Mouse (Mus musculus): Measurements from ENCODE around the gene Mad1l1.
"Not testable (repeated sequence)": the region's sequence is repeated elsewhere in the genome, so short reads cannot be mapped to it uniquely, and the experiment has no call there.

Mad1l1 gene

GRCm38 (mm10) chr5:140321042-140321755 lies at the start of gene Mad1l1, which contains the start of gene Nudt1:
Gene Mad1l1 (minus strand): TSS chr5:140321552.
Gene Nudt1 (plus strand): TSS chr5:140321656.
- peak; percentile 98 for DNase-seq (ENCODE audit: extremely low spot score, low read depth, low spot score)

- no peak for DNase-seq (ENCODE audit: extremely low spot score, low read depth, low spot score)
These were observed 49.3 kb upstream of the Mad1l1 start for GRCm38 (mm10) chr5:140370446-140371254.

- no peak for DNase-seq (ENCODE audit: extremely low spot score, low read depth, low spot score)
These were observed 48.1 kb upstream of the Mad1l1 start for GRCm38 (mm10) chr5:140369466-140369865.

GRCm38 (mm10) chr5:140368926-140369325 lies 47.6 kb upstream of the Mad1l1 start:
- no peak for DNase-seq (ENCODE audit: extremely low spot score, low read depth, low spot score)

- not testable (repeated sequence) for DNase-seq (ENCODE audit: extremely low spot score, low read depth, low spot score)
These were observed 46.8 kb upstream of the Mad1l1 start for GRCm38 (mm10) chr5:140368126-140368525.

GRCm38 (mm10) chr5:140364415-140364814 lies 43.1 kb upstream of the Mad1l1 start:
- DNase-seq (ENCODE audit: extremely low spot score, low read depth, low spot score): no peak

- DNase-seq (ENCODE audit: extremely low spot score, low read depth, low spot score): no peak
These were observed 38.8 kb upstream of the Mad1l1 start for GRCm38 (mm10) chr5:140359930-140360674.

GRCm38 (mm10) chr5:140357466-140357865 lies 36.1 kb upstream of the Mad1l1 start:
- DNase-seq (ENCODE audit: extremely low spot score, low read depth, low spot score): no peak

- no peak for DNase-seq (ENCODE audit: extremely low spot score, low read depth, low spot score)
These were observed 34.6 kb upstream of the Mad1l1 start for GRCm38 (mm10) chr5:140355934-140356333.

GRCm38 (mm10) chr5:140352352-140352751 lies 31.0 kb upstream of the Mad1l1 start:
- DNase-seq (ENCODE audit: extremely low spot score, low read depth, low spot score): no peak

GRCm38 (mm10) chr5:140350731-140351497 lies 29.6 kb upstream of the Mad1l1 start:
- no peak for DNase-seq (ENCODE audit: extremely low spot score, low read depth, low spot score)

GRCm38 (mm10) chr5:140349882-140350281 lies 28.5 kb upstream of the Mad1l1 start:
- no peak for DNase-seq (ENCODE audit: extremely low spot score, low read depth, low spot score)

- no peak for DNase-seq (ENCODE audit: extremely low spot score, low read depth, low spot score)
These were observed 24.7 kb upstream of the Mad1l1 start for GRCm38 (mm10) chr5:140346050-140346449.

GRCm38 (mm10) chr5:140345244-140345643 lies 23.9 kb upstream of the Mad1l1 start:
- no peak for DNase-seq (ENCODE audit: extremely low spot score, low read depth, low spot score)

- no peak for DNase-seq (ENCODE audit: extremely low spot score, low read depth, low spot score)
These were observed 21.5 kb upstream of the Mad1l1 start for GRCm38 (mm10) chr5:140342880-140343279.

GRCm38 (mm10) chr5:140339836-140340235 lies 18.5 kb upstream of the Mad1l1 start:
- DNase-seq (ENCODE audit: extremely low spot score, low read depth, low spot score): no peak

- no peak for DNase-seq (ENCODE audit: extremely low spot score, low read depth, low spot score)
These were observed 17.4 kb upstream of the Mad1l1 start for GRCm38 (mm10) chr5:140338779-140339178.

GRCm38 (mm10) chr5:140336680-140337079 lies 15.3 kb upstream of the Mad1l1 start:
- no peak for DNase-seq (ENCODE audit: extremely low spot score, low read depth, low spot score)

- no peak for DNase-seq (ENCODE audit: extremely low spot score, low read depth, low spot score)
These were observed 12.3 kb upstream of the Mad1l1 start for GRCm38 (mm10) chr5:140333631-140334030.

- no peak for DNase-seq (ENCODE audit: extremely low spot score, low read depth, low spot score)
These were observed 11.2 kb upstream of the Mad1l1 start for GRCm38 (mm10) chr5:140332519-140332918.
